Mouse (Mus musculus): ENCODE data around the gene Jph2. TPM values are rescaled to one million over a fixed set of nuclear protein-coding genes. Genes with fewer than 3 reads are reported as not detected.

Jph2 gene
- polyA plus RNA-seq, 1 experiment from 2014 or later = 6.9 TPM

DNA sequence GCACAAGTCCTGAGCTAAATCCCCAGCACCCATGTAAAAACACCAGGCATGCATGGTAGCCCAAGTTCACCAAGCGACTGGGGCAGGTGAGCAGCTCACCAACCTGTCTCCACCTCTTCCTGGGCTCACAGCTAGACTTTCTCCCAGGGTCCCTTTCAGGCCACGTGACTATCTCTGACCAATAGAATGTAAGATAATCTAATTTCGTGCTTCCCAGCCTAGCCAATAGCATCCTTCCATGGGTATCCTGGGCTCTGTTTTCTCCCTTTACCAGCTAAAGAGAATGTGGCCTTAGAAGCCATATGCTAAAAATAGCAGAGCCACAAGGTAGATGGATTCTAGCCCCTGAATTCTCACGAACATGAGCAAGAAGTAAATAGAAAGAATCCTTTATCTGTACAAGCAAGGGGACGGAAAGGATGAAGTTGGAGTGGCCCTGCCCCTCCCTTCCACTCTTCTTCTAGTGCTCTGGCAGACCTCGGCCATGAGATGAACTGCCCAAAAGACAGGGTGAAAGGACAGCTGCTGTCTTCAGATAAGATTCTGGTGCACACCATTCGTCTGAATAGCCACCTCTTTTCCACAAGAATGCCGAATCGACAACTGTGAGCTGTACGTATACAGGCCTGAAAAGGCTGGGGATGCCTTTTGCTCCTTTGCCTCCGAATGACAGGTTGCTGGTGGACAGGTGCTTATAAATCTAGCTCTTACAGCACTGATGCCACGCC, 41.5 kb downstream of the Jph2 start:
- Histone ChIP-seq H3K27me3 (no peaks in the 10 kb centered on the region), H3K4me2 (no peak overlapping the region), H3K4me3 (no peak overlapping the region), H3K27ac (no peak overlapping the region), H3K4me1 (peaks cover 9% of the 10 kb centered on the region), H3K36me3 (no peaks in the 10 kb centered on the region), H3K9ac (no peak overlapping the region), H3K9me3 (no peaks in the 10 kb centered on the region)
- WGBS = 72% methylated on average over 12 of the region's 12 CpGs
- no peak for ATAC-seq (ENCODE audit: borderline replicate concordance, extremely low read depth, low FRiP score, low TSS enrichment)

DNA sequence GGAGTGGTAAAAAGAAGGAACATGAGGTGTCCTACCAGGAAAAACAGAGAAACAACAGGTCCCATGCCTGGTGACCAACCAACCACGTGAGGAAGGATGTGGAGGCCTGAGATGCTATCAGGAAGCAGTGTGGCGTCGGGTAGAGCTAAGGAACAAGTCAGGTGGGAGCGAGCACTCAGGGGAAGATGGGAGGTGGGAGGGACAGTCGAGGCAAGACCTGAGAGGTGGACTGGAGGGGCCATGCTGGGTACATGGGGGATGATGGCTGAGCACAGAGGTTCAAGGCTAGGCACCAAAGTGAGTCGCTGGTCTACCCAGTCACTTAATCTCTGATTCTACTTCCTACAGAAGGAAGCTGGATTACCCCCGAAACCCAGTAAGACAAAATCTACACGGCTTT, 42.1 kb downstream of the Jph2 start:
- Histone ChIP-seq H3K27ac (no peak overlapping the region), H3K36me3 (no peaks in the 10 kb centered on the region)

DNA sequence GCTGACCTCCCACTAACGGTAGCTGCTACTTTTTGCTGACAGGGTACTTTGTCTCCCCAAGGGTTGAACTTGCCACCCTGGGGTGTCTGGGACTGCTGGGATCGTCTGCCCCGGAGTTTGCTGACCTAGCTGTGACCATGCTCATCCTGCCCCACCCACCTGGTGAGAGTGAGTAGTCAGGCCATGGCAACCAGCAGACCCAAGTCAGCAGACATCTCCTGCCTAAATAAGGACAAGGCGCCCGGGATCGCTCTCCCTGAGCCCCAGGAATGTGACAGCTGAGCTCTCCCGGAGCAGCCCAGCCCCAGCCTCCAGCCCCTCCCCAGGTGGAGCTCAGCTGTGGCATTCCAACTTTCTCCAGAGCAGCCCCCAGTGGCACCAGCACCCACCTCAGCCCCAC, 44.1 kb downstream of the Jph2 start:
- peak; percentile 55 for ATAC-seq (ENCODE audit: borderline replicate concordance, extremely low read depth, low FRiP score, low TSS enrichment)
- H3K9ac ChIP-seq = no peak overlapping the region
- peak overlapping the region; percentile 36; the same call in 1 of the 2 replicates for H3K27ac ChIP-seq
- H3K4me1 ChIP-seq = peaks cover 20% of the 10 kb centered on the region
- H3K27me3 ChIP-seq = no peaks in the 10 kb centered on the region
- H3K9me3 ChIP-seq = no peaks in the 10 kb centered on the region
- H3K4me3 ChIP-seq = no peak overlapping the region
- no peak overlapping the region for H3K4me2 ChIP-seq
- H3K36me3 ChIP-seq = no peaks in the 10 kb centered on the region
- 7% methylated on average over 7 of the region's 7 CpGs for WGBS

More for the DNA sequence above, 42.1 kb downstream of the Jph2 start:
- Histone ChIP-seq H3K4me1 (peaks cover 9% of the 10 kb centered on the region), H3K4me2 (no peak overlapping the region), H3K4me3 (no peak overlapping the region), H3K9me3 (no peaks in the 10 kb centered on the region), H3K27me3 (no peaks in the 10 kb centered on the region), H3K9ac (no peak overlapping the region)
- no peak for ATAC-seq (ENCODE audit: borderline replicate concordance, extremely low read depth, low FRiP score, low TSS enrichment)
- 79% methylated on average over 8 of the region's 8 CpGs for WGBS

DNA sequence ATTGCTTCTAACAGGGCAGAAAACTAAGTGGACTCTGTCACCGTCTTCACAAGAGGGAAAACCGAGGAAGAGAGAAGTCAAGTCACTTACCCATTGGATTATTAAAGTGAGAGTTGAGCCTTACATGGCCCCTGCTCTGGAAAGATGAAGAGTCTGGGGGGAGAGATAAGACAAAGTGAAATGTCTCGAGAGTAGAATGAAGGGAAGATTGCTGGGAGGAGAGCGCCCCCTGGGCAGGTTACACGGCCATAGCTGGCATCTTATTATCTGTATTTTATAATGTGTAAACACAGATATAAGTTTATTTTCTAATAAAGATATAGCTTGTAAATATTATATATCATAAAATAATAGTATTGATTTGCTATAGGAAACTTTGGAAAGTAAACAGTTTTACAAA, 47.4 kb downstream of the Jph2 start:
- no peak overlapping the region for H3K27ac ChIP-seq
- H3K9me3 ChIP-seq = no peaks in the 10 kb centered on the region
- WGBS = 45% methylated on average over 5 of the region's 5 CpGs
- no peak overlapping the region for H3K4me3 ChIP-seq
- no peaks in the 10 kb centered on the region for H3K27me3 ChIP-seq
- peaks cover 22% of the 10 kb centered on the region for H3K4me1 ChIP-seq
- H3K4me2 ChIP-seq = no peak overlapping the region
- no peak overlapping the region for H3K9ac ChIP-seq
- H3K36me3 ChIP-seq = no peaks in the 10 kb centered on the region
- no peak for ATAC-seq (ENCODE audit: borderline replicate concordance, extremely low read depth, low FRiP score, low TSS enrichment)

DNA sequence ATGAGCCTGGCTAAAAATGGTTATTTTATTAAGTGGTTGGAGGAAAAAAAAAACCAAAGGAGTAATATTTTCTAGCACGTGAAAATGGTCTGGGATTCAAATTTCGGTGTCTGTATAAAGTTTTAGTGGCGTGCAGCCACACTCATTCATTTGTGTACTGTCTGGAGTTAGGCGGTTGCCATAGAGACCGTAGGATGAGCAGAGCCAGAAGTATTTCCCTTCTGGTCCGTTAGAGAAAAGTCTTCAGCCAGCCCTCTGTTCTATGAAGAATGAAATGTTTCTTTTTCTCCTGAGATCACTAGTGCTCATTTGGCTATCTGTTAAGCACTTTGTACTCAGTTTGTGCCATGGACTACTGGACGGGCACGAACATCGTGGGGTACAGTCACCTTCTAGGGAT, 48.4 kb downstream of the Jph2 start:
- Histone ChIP-seq H3K4me2 (no peak overlapping the region), H3K4me3 (no peak overlapping the region), H3K27me3 (no peaks in the 10 kb centered on the region), H3K9me3 (no peaks in the 10 kb centered on the region), H3K27ac (0 out of 2 replicates have a peak overlapping the region, but pooled peaks have one; percentile 9), H3K4me1 (peaks cover 27% of the 10 kb centered on the region), H3K36me3 (no peaks in the 10 kb centered on the region), H3K9ac (no peak overlapping the region)
- 54% methylated on average over 9 of the region's 9 CpGs for WGBS
- ATAC-seq (ENCODE audit: borderline replicate concordance, extremely low read depth, low FRiP score, low TSS enrichment) = no peak; the same call in 1 of the 2 replicates

DNA sequence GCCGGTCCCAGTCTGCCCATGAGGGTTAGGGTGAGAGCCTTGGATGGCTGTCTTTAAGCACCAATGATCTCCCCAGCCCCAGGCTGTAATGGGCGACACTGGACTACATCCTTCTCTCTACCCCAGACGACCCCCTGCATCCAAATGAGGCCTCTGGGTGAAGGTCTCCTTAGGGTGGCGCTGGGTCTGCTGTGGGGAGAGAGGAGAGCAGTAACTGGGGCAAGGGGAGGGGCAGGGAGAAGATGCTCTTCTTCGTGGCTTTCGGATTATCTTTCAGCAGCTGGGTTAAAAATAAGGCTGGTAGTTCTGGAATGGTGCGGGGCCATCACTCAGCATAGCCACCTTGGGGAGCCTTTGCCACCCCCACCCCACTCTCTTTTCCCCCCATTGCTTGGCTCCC, 49.1 kb downstream of the Jph2 start:
- H3K9ac ChIP-seq = no peak overlapping the region
- peaks cover 23% of the 10 kb centered on the region for H3K4me1 ChIP-seq
- H3K4me2 ChIP-seq = no peak overlapping the region
- 73% methylated on average over 7 of the region's 7 CpGs for WGBS
- ATAC-seq (ENCODE audit: borderline replicate concordance, extremely low read depth, low FRiP score, low TSS enrichment) = no peak
- H3K9me3 ChIP-seq = no peaks in the 10 kb centered on the region
- no peak overlapping the region for H3K27ac ChIP-seq
- no peak overlapping the region for H3K4me3 ChIP-seq
- H3K36me3 ChIP-seq = no peaks in the 10 kb centered on the region
- no peaks in the 10 kb centered on the region for H3K27me3 ChIP-seq

DNA sequence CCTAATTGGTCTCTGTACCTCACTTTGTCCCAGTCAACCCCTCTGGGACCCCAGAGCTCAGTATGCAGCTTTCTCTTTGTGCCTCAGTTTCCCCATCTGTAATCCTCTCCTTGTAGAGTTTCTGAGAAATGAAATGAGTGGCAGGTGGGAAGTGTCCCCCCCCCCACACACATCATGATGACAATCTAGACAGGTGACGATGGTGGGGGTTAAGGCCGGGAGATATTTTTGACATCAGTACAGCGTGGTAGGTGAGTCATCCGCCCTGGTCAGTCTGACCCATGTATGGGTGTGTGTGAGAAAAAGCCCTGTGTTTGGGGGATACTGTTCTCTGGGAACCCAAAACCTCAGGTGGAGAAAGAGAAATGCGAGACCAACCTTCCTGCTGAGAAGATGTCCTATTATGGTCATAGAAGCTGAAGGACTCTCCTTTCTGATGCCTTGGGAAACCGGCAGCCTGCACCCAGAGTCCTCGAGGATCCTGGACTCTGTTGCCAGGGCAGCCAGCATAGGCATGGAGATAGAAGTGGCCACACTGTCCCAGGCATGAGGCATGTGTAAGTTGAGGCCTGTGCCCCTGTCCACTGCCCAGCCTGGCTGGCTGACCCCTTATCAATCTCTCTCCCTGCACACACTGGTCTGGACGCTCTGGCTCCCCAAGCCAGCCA, 50.1 kb downstream of the Jph2 start:
- H3K9me3 ChIP-seq = no peaks in the 10 kb centered on the region
- H3K27ac ChIP-seq = no peak overlapping the region
- peaks cover 23% of the 10 kb centered on the region for H3K4me1 ChIP-seq
- H3K4me2 ChIP-seq = no peak overlapping the region
- H3K9ac ChIP-seq = no peak overlapping the region
- WGBS = 86% methylated on average over 8 of the region's 8 CpGs
- no peak overlapping the region for H3K4me3 ChIP-seq
- ATAC-seq (ENCODE audit: borderline replicate concordance, extremely low read depth, low FRiP score, low TSS enrichment) = no peak
- no peaks in the 10 kb centered on the region for H3K27me3 ChIP-seq
- H3K36me3 ChIP-seq = no peaks in the 10 kb centered on the region

DNA sequence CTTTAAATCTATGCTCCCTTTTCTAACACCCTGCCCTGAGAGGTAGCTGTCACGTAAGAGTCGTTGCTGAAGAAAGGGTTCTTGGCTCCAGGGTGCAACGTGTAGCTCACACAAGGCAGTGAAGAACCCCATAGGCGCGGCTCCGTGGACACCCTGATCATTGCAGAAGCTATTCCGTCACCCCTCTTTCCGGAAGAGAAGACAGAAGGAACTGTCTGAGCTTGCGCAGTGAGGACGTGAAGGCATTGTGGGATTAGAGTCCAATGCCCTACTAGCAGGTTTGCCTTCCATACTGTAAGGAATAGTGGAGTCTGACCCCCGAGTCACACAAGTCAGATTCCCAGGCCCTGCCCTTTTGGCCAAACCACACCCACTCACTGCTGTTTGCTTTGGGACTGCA, 51.3 kb downstream of the Jph2 start:
- Histone ChIP-seq H3K4me2 (no peak overlapping the region), H3K9me3 (no peaks in the 10 kb centered on the region), H3K36me3 (no peaks in the 10 kb centered on the region), H3K4me3 (no peak overlapping the region), H3K9ac (no peak overlapping the region), H3K27ac (no peak overlapping the region), H3K4me1 (peaks cover 18% of the 10 kb centered on the region; the same call in 1 of the 2 replicates), H3K27me3 (no peaks in the 10 kb centered on the region)
- WGBS = 72% methylated on average over 11 of the region's 11 CpGs
- ATAC-seq (ENCODE audit: borderline replicate concordance, extremely low read depth, low FRiP score, low TSS enrichment) = no peak

DNA sequence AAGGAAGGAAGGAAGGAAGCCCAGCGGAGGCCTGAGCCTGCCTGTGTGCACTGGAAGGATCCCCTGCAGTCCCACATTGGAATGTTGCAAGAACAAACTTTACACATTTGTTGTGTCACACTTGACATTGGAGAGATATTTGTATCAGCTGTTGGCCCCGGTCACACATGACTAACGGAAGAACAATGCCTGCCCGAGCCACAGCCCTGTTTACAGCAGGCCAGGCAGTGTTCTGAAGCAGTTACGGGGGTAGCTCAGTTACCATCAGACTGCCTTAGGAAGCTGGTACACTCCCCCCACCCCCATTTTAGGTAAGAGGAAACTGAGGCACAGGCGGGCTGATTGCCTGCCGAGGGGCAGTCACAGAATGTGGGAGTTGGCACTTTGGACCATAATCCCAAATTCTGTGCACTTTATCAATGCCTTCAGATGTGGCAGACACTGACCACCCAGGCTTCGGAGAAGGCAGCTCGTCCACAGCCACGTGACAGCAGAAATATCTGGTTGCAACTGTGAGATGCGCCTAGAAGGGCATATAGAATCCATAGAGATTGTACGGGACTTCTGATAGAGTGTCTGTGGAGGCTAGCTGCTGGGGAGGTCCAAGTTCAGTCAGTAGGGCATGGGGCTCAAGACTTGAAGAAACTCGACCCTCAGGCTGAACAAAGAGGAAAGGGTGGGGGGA, 52.7 kb downstream of the Jph2 start:
- H3K9ac ChIP-seq = no peak overlapping the region
- no peak overlapping the region for H3K4me2 ChIP-seq
- H3K27ac ChIP-seq = peak overlapping the region; percentile 39; the same call in 1 of the 2 replicates
- no peaks in the 10 kb centered on the region for H3K9me3 ChIP-seq
- 53% methylated on average over 13 of the region's 13 CpGs for WGBS
- ATAC-seq (ENCODE audit: borderline replicate concordance, extremely low read depth, low FRiP score, low TSS enrichment) = peak; percentile 43; the same call in 1 of the 2 replicates
- H3K27me3 ChIP-seq = peaks cover 12% of the 10 kb centered on the region
- no peaks in the 10 kb centered on the region for H3K36me3 ChIP-seq
- peaks cover 18% of the 10 kb centered on the region; the same call in 1 of the 2 replicates for H3K4me1 ChIP-seq
- H3K4me3 ChIP-seq = no peak overlapping the region

DNA sequence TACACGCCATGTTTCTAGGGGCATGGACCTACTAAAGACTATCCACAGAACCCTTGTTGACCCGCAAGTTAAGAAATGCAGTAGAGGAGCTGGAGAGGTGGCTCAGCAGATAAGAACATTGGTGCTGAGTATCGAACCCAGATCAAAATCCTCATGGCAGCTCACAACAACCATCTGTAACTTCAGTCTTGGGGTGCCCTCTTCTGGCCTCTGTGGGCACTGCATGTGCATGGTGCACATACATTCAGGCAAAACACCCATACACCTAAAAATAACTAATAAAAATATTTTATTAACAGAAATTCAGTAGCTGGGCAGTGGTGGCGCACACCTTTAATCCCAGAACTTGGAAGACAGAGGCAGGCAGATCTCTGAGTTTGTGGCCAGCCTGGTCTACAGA, 54.1 kb downstream of the Jph2 start:
- 87% methylated on average over 4 of the region's 4 CpGs for WGBS
- Histone ChIP-seq H3K9me3 (no peaks in the 10 kb centered on the region), H3K27me3 (peaks cover 27% of the 10 kb centered on the region), H3K9ac (no peak overlapping the region), H3K27ac (no peak overlapping the region), H3K36me3 (no peaks in the 10 kb centered on the region), H3K4me3 (no peak overlapping the region), H3K4me1 (peaks cover 15% of the 10 kb centered on the region), H3K4me2 (no peak overlapping the region)
- no peak for ATAC-seq (ENCODE audit: borderline replicate concordance, extremely low read depth, low FRiP score, low TSS enrichment)

DNA sequence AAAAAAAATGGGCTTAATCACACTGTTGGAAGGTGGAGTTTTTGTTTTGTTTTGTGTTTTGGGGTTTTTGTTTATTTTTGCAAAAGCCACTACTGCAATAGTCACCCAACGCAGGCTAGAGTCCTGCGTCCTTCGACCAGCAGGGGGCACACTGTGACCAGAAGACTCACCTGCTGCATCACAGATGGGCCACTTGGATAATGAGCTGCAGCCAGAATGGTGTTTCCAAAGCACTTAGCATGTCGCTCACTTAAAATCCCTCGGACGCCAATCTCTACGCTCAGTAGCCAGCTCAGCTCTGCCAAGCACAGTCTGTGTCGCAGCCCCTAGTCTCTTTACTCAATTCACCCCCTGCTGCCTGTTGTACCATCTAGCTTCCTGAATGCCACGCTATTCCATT, 57.5 kb downstream of the Jph2 start:
- H3K36me3 ChIP-seq = no peaks in the 10 kb centered on the region
- H3K4me2 ChIP-seq = no peak overlapping the region
- H3K27me3 ChIP-seq = peaks cover 50% of the 10 kb centered on the region
- 19% methylated on average over 9 of the region's 9 CpGs for WGBS
- H3K4me1 ChIP-seq = peaks cover 11% of the 10 kb centered on the region
- H3K9me3 ChIP-seq = no peaks in the 10 kb centered on the region
- no peak for ATAC-seq (ENCODE audit: borderline replicate concordance, extremely low read depth, low FRiP score, low TSS enrichment)
- H3K4me3 ChIP-seq = no peak overlapping the region
- no peak overlapping the region for H3K27ac ChIP-seq
- H3K9ac ChIP-seq = no peak overlapping the region

Measured in lung, embryonic 15.5 days (tissue).